In the genomic region with DNA sequence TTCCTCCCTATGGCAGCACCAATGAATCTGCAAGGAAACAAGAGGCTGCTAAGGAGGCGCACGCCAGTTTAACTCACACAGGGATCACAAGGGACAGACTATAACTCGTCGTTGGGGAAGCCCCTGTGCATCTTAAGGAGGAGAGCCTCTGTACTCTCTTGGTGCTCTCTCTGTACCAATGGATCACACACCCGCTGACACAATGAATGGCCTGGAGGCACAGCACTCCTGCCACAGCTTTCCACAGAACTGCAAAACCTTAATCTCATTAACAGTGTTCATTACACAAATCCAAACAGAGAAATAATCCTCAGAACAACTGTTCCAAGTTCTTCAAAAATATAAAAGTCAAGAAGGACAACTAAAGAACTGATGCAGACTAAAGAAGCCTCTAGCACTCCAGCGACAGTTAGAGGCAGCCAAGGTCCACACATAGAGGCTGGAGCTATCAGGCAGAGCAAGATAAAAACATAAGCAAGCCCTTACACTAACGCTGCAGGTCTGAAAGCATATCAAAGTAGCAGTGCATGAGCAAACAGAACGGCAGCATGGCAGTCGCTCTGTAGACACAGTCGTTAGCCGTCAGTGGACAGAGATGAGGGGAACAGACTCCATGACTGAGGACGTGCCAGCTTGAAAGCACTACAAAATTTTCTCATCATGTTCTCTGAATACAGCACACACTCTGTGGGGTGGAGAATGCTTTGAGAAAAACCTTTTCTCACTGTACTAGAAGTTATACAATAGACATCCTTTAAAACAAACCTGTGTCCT, we compare ENCODE assay signal across 14 mouse cellular contexts. TPM values are rescaled to one million over a fixed set of nuclear protein-coding genes. Genes with fewer than 3 reads are reported as not detected.
DNase-seq lines count a peak whose midpoint lies in the region; ATAC-seq and TF ChIP-seq lines count a peak whose summit lies in the region.
"Had no signal": no experiment of that assay in that cellular context is flagged by ENCODE, and none has a peak within 500 bp of the region (broad histone marks: within the 10 kb centered on the region; RNA-seq: fewer than 3 reads in every experiment).

No protein-coding gene starts in this region.

- no peak overlapping the region for H3K9ac ChIP-seq in heart, postnatal 0 days (replicated peaks; ENCODE audit: low read depth, low read length)
- no peak overlapping the region for H3K9ac ChIP-seq in forebrain, embryonic 12.5 days
- H3K9ac ChIP-seq in forebrain, postnatal 0 days = no peak overlapping the region
- no peak overlapping the region for H3K9ac ChIP-seq in midbrain, embryonic 13.5 days (replicated peaks)
- H3K9ac ChIP-seq: embryonic facial prominence, embryonic 15.5 days had no signal

- no peaks in the 10 kb centered on the region for H3K9me3 ChIP-seq in heart, postnatal 0 days (replicated peaks; ENCODE audit: control insufficient read depth, low read length)
- H3K9me3 ChIP-seq in forebrain, embryonic 12.5 days = no peaks in the 10 kb centered on the region
- H3K9me3 ChIP-seq in forebrain, postnatal 0 days (ENCODE audit: low read length) = no peaks in the 10 kb centered on the region
- no peaks in the 10 kb centered on the region for H3K9me3 ChIP-seq in midbrain, embryonic 13.5 days
- H3K9me3 ChIP-seq: embryonic facial prominence, embryonic 15.5 days had no signal

- H3K27me3 ChIP-seq in heart, postnatal 0 days (ENCODE audit: control insufficient read depth, insufficient read depth, low read length) = no peaks in the 10 kb centered on the region
- no peaks in the 10 kb centered on the region for H3K27me3 ChIP-seq in forebrain, embryonic 12.5 days
- no peaks in the 10 kb centered on the region for H3K27me3 ChIP-seq in forebrain, postnatal 0 days (ENCODE audit: insufficient read depth, low read length)
- H3K27me3 ChIP-seq in midbrain, embryonic 13.5 days = 0 out of 2 replicates have a peak, but pooled peaks cover 4% of the 10 kb centered on the region
- H3K27me3 ChIP-seq: embryonic facial prominence, embryonic 15.5 days had no signal

- 0 out of 2 replicates have a peak overlapping the region, but pooled peaks have one; percentile 19 for H3K4me2 ChIP-seq in heart, postnatal 0 days (ENCODE audit: low read depth, low read length)
- no peak overlapping the region for H3K4me2 ChIP-seq in forebrain, embryonic 12.5 days
- no peak overlapping the region for H3K4me2 ChIP-seq in forebrain, postnatal 0 days (ENCODE audit: low read depth)
- 0 out of 2 replicates have a peak overlapping the region, but pooled peaks have one; percentile 2 for H3K4me2 ChIP-seq in midbrain, embryonic 13.5 days (replicated peaks)
- H3K4me2 ChIP-seq: embryonic facial prominence, embryonic 15.5 days had no signal

- TF ChIP-seq EP300 in heart, postnatal 0 days (IDR thresholded peaks at IDR 0.05; ENCODE audit: low read depth) = no peak

- no peak overlapping the region for H3K4me3 ChIP-seq in heart, postnatal 0 days (ENCODE audit: low read depth, low read length)
- no peak overlapping the region for H3K4me3 ChIP-seq in forebrain, embryonic 12.5 days (replicated peaks)
- H3K4me3 ChIP-seq in forebrain, postnatal 0 days (ENCODE audit: low read depth, low read length) = no peak overlapping the region
- H3K4me3 ChIP-seq in midbrain, embryonic 13.5 days (replicated peaks) = no peak overlapping the region
- H3K4me3 ChIP-seq: embryonic facial prominence, embryonic 15.5 days; gastrocnemius, adult 2 months; layer of hippocampus, adult 2 months had no signal

- WGBS in heart, postnatal 0 days = 37% methylated on average over 12 of the region's 12 CpGs
- WGBS in forebrain, embryonic 12.5 days = 28% methylated on average over 12 of the region's 12 CpGs
- 19% methylated on average over 12 of the region's 12 CpGs for WGBS in forebrain, postnatal 0 days
- 21% methylated on average over 12 of the region's 12 CpGs for WGBS in midbrain, embryonic 13.5 days

- H3K27ac ChIP-seq in heart, postnatal 0 days (ENCODE audit: low read depth) = peak overlapping the region; percentile 61; the same call in 1 of the 2 replicates
- peak overlapping the region; percentile 56 for H3K27ac ChIP-seq in forebrain, embryonic 12.5 days
- H3K27ac ChIP-seq in forebrain, postnatal 0 days (ENCODE audit: low read depth, low read length) = peak overlapping the region; percentile 45; the same call in 1 of the 2 replicates
- H3K27ac ChIP-seq in midbrain, embryonic 13.5 days = peak overlapping the region; percentile 60
- H3K27ac ChIP-seq: embryonic facial prominence, embryonic 15.5 days; gastrocnemius, adult 2 months; layer of hippocampus, adult 2 months had no signal

- peaks cover 20% of the 10 kb centered on the region for H3K4me1 ChIP-seq in heart, postnatal 0 days (ENCODE audit: control insufficient read depth, insufficient read depth)
- H3K4me1 ChIP-seq in forebrain, embryonic 12.5 days = peaks cover 17% of the 10 kb centered on the region
- peaks cover 6% of the 10 kb centered on the region; the same call in 1 of the 2 replicates for H3K4me1 ChIP-seq in forebrain, postnatal 0 days (ENCODE audit: insufficient read depth)
- H3K4me1 ChIP-seq in midbrain, embryonic 13.5 days (replicated peaks) = peaks cover 20% of the 10 kb centered on the region

- ATAC-seq in heart, postnatal 0 days (ENCODE audit: insufficient read depth, low read depth) = peak; percentile 45
- no peak for ATAC-seq in forebrain, embryonic 12.5 days (ENCODE audit: low FRiP score)
- ATAC-seq in forebrain, postnatal 0 days = peak; percentile 40; the same call in 1 of the 2 replicates
- ATAC-seq in midbrain, embryonic 13.5 days = 0 out of 2 replicates have a peak, but pooled peaks have one; percentile 48
- ATAC-seq in erythroblast, adult 5-6 weeks (replicated peaks; ENCODE audit: low FRiP score, poor library complexity, severe bottlenecking) = no peak
- ATAC-seq: lung, postnatal 0 days had no signal

- no peaks in the 10 kb centered on the region for H3K36me3 ChIP-seq in heart, postnatal 0 days (replicated peaks; ENCODE audit: control insufficient read depth, insufficient read depth, low read length)
- no peaks in the 10 kb centered on the region for H3K36me3 ChIP-seq in forebrain, embryonic 12.5 days (replicated peaks)
- H3K36me3 ChIP-seq in forebrain, postnatal 0 days (ENCODE audit: insufficient read depth) = no peaks in the 10 kb centered on the region
- no peaks in the 10 kb centered on the region for H3K36me3 ChIP-seq in midbrain, embryonic 13.5 days
- H3K36me3 ChIP-seq: embryonic facial prominence, embryonic 15.5 days had no signal

- TF ChIP-seq CTCF in heart, postnatal 0 days (IDR thresholded peaks at IDR 0.05; ENCODE audit: low read depth) = 0 out of 2 replicates have a peak, but pooled peaks have one; percentile 7
- TF ChIP-seq CTCF in forebrain, postnatal 0 days (IDR thresholded peaks at IDR 0.05; ENCODE audit: low read depth) = no peak

- peak; percentile 23 for DNase-seq in heart, postnatal 0 days (ENCODE audit: low spot score)
- DNase-seq in heart, adult 9 months (ENCODE audit: low spot score in 2 of 2) = no peak
- DNase-seq in forebrain, postnatal 0 days = peak; percentile 40
- DNase-seq in cerebellum, postnatal 25 days = no peak
- DNase-seq: adrenal gland, postnatal 36 days; cerebellum, adult 2 months; gastrocnemius, adult 2 months; kidney, adult 9 months had no signal

RNA-seq across cellular contexts. Expression of a gene that starts 38.5 kb away (rescaled TPM):
- total RNA-seq in heart, postnatal 0 days (2014; rRNA removed; ENCODE audit: low replicate concordance) = 8.1 and 11.9 TPM in 2 replicates
- polyA plus RNA-seq in heart, postnatal 0 days (2015; fragmentation: Nextera tagmentation; extraction: Ambion mirVana) = 5.8 and 6.0 TPM in 2 replicates
- polyA plus RNA-seq in forebrain, embryonic 12.5 days (2016; fragmentation: Nextera tagmentation; extraction: Ambion mirVana) = 10.7 and 10.8 TPM in 2 replicates
- total RNA-seq in forebrain, postnatal 0 days (2014; rRNA removed) = 7.2 and 12.7 TPM in 2 replicates
- 5.6 and 6.3 TPM in 2 replicates for polyA plus RNA-seq in forebrain, postnatal 0 days (2015; fragmentation: Nextera tagmentation; extraction: Ambion mirVana)
- polyA plus RNA-seq in midbrain, embryonic 13.5 days (2015; fragmentation: Nextera tagmentation; extraction: Ambion mirVana) = 8.0 and 9.2 TPM in 2 replicates
- 1.0 and 3.8 TPM in 2 replicates for total RNA-seq in erythroblast, adult 5-6 weeks (2015; ENCODE audit: low replicate concordance)
- 0.28 and 1.4 TPM in 2 replicates for total RNA-seq in erythroblast, adult 5-6 weeks (2017; ENCODE audit: low replicate concordance)

Comparison
In these comparisons a context has a peak if more than half of its experiments do, and no peak if none do; other contexts are left out.
1. ATAC-seq: peak in heart, postnatal 0 days (single experiment), forebrain, postnatal 0 days (single experiment) and midbrain, embryonic 13.5 days (single experiment); none in forebrain, embryonic 12.5 days (single experiment) and erythroblast, adult 5-6 weeks (single experiment).
2. DNase-seq: peak in heart, postnatal 0 days (single experiment) and forebrain, postnatal 0 days (single experiment); none in heart, adult 9 months (0 of 2) and cerebellum, postnatal 25 days (0 of 2).
3. H3K4me2 ChIP-seq: peak in heart, postnatal 0 days (single experiment) and midbrain, embryonic 13.5 days (single experiment); none in forebrain, embryonic 12.5 days (single experiment) and forebrain, postnatal 0 days (single experiment).
4. Peak in every context shown above with its lines, with median percentiles within 50 percentile points of each other: H3K27ac ChIP-seq.